Mouse (Mus musculus) stomach, postnatal 0 days (tissue): ENCODE data around the gene Znhit2. TPM values are rescaled to one million over a fixed set of nuclear protein-coding genes. Genes with fewer than 3 reads are reported as not detected.
"Not testable (repeated sequence)": the region's sequence is repeated elsewhere in the genome, so short reads cannot be mapped to it uniquely, and the experiment has no call there.

Experiments
- ATAC-seq: fragments of 200-750 bp; cut with Nextera tagmentation; 2 replicates; pipeline ENCODE4 v1.8.0; 2017; ENCODE audit not compliant: low FRiP score, low TSS enrichment
- DNase-seq: peaks from one replicate; pipeline ENCODE4 v3.0.0-alpha.2; 2016; ENCODE audit warnings: low spot score
- H3K27ac ChIP-seq: fragments of 300-500 bp; sonication (generic); replicated peaks from 2 replicates; pipeline ENCODE4 v1.5.1; 2014; ENCODE audit warnings: mild to moderate bottlenecking, control low read depth
- H3K27me3 ChIP-seq: fragments of 300-500 bp; sonication (generic); 2 replicates; pipeline ENCODE4 v1.6.1; 2014; ENCODE audit warnings: low read length; ENCODE audit not compliant: control insufficient read depth, insufficient read depth
- H3K36me3 ChIP-seq: fragments of 300-500 bp; sonication (generic); 2 replicates; pipeline ENCODE4 v1.6.1; 2014; ENCODE audit warnings: low read length, mixed read lengths; ENCODE audit not compliant: control insufficient read depth, insufficient read depth
- H3K4me1 ChIP-seq: fragments of 300-500 bp; sonication (generic); replicated peaks from 2 replicates; pipeline ENCODE4 v1.6.1; 2014; ENCODE audit warnings: antibody characterized with exemption; ENCODE audit not compliant: control insufficient read depth, insufficient read depth
- H3K4me2 ChIP-seq: fragments of 300-500 bp; sonication (generic); replicated peaks from 2 replicates; pipeline ENCODE4 v1.6.1; 2014; ENCODE audit warnings: low read depth, mild to moderate bottlenecking, control low read depth, moderate library complexity
- H3K4me3 ChIP-seq: fragments of 300-500 bp; sonication (generic); 2 replicates; pipeline ENCODE4 v1.5.1; 2014; ENCODE audit warnings: low read depth, low read length, control low read depth
- H3K9ac ChIP-seq: fragments of 300-500 bp; sonication (generic); 2 replicates; pipeline ENCODE4 v1.6.1; 2014; ENCODE audit warnings: mild to moderate bottlenecking, low read length, control low read depth, mixed read lengths
- H3K9me3 ChIP-seq: fragments of 300-500 bp; sonication (generic); 2 replicates; pipeline ENCODE4 v1.6.1; 2016; ENCODE audit warnings: low read length; ENCODE audit not compliant: control insufficient read depth
- CTCF ChIP-seq: IDR thresholded peaks from 2 replicates; pipeline ENCODE4 v1.5.1; 2016; ENCODE audit warnings: antibody characterized with exemption, low read depth, mild to moderate bottlenecking, moderate library complexity
- EP300 ChIP-seq: optimal IDR thresholded peaks from 2 replicates; pipeline ENCODE3; 2016; ENCODE audit warnings: antibody characterized with exemption
- WGBS: fragments of 180-500 bp; shearing (Covaris S2); extraction: QIAGEN DNeasy Blood & Tissue Kit; methylation state at CpG from one replicate; pipeline ENCODE4 v1.1.7; 2014; 5-methylcytosine and 5-hydroxymethylcytosine counted together
- polyA plus RNA-seq: library from polyadenylated mRNA; unstranded; fragments of >200 nt; fragmentation: Nextera tagmentation; extraction: Ambion mirVana; gene quantifications from 2 replicates; pipeline ENCODE4 v1.2.1, GENCODE M21; 2015

Znhit2 gene
- polyA plus RNA-seq, 1 experiment from 2014 or later = 31.8 TPM

DNA sequence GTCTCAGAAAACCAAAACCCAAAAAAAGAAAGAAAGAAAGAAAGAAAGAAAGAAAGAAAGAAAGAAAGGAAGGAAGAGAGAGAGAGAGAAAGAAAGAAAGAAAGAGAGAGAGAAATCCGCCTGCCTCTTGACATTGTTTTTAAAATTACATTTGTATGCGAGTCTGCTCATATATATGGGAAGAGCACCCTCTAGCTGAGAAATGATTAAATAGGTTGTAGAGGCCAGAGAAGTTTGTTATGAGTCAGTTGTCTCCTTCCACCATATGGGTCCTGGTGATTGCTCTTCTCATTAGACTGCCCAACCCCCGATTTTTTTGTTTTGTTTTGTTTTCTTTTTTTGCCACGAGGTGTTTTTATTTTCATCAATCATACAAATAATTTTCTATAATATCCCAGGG is 16.9 kb upstream of the Znhit2 start:
- not testable (repeated sequence) for ATAC-seq, H3K27me3 ChIP-seq, H3K4me1 ChIP-seq, DNase-seq, H3K27ac ChIP-seq, H3K9ac ChIP-seq, H3K4me3 ChIP-seq, H3K9me3 ChIP-seq, H3K36me3 ChIP-seq, H3K4me2 ChIP-seq
- peak; percentile 72 for TF ChIP-seq CTCF
- WGBS = 33% methylated on average over 4 of the region's 4 CpGs

DNA sequence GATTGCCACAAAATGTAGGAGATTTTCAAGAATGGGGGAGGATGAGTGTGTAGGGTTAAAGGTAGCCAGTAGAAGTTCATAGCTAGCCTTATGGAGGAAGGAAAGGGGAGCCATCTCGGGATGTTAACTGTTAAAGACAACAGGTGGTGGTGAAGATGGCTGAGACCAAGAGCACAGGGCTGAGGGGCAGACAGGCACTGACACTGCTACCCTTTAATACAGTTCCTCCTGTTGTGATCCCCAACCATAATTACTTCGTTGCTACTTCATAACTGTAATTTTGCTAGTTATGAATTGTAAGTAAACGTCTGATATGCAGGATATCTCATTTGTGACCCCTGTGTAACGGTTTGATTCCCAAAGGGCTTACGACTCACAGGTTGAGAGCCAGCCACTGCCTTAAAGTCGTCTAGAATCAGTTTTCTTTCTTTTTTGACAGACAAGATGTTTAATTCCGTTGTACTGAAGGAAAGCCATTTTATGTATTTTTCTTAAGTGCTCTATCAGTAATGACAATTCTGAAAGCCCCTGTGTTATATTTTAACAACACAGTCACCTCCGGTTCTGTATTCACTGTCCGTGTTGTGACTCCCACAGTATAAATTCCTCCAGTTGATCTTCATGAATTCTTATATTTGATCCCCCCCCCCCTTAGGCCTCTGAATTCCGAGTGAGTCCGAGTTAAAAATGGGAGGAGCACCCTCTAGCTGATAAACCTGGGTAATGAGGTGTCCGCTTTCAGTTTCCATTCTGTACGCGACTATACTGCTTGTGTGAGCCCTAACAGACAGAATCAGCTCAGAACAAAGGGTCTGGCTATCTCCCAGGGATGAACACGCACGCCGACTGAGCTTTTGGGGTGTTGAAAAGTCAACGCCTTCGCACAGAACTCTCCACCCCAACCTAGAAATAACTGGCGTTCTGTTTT is 15.4 kb upstream of the Znhit2 start:
- 10% methylated on average over 20 of the region's 20 CpGs for WGBS
- ATAC-seq (peak; percentile 21; the same call in 1 of the 2 replicates), DNase-seq (no peak)
- Histone ChIP-seq H3K4me2 (peak overlapping the region; percentile 87), H3K27ac (peak overlapping the region; percentile 98), H3K4me1 (0 out of 2 replicates have a peak, but pooled peaks cover 2% of the 10 kb centered on the region), H3K9me3 (no peaks in the 10 kb centered on the region), H3K4me3 (peak overlapping the region; percentile 82), H3K9ac (peak overlapping the region; percentile 79), H3K27me3 (no peaks in the 10 kb centered on the region), H3K36me3 (peaks cover 19% of the 10 kb centered on the region)
- no peak for TF ChIP-seq EP300
- peak; percentile 52 for TF ChIP-seq CTCF

DNA sequence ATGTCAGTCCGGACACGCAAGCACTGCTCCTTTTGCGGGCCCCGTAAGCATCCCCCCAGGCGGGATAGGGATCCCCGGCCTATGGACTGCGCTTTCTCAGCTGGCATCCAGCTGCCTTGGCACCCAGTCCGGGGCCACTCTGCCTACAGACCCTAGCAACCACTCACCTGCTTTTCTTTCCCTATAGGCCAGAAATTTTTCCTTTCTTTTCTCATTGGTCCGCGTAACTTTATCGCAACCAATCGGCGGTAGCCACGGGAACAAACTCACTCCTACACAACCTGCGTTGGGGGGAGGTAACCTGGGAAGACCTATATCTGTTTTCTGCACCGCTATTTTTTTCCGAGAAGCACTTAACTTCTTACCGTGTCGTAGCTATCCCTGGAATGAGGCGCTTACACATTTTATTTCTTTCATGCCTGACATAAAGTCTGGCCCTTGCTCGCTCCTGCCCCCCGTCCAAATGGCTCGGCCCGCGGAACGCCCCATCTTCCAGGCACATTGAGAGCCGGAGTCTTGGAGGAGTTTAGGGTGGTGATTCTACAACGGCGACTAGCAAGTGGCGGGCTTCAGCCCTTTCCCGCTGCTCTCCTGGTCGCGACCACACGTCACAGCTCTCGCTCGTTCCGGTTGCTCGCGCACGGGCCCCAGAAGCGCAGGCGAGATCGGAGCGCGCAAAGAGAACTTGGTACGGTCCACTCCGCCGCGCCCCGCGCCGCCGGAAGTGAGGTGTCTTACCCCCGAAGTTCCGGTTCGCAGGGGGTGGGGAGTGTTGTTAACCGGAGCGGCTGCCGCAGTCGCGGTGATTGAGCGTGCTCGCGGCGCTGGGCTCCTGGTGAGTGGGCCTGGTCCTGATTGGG is 14.5 kb upstream of the Znhit2 start, which contains the start of gene Syvn1:
Syvn1 (plus strand) TSS at position 283 of the 860 bp plus-strand sequence.
- Histone ChIP-seq H3K36me3 (peaks cover 27% of the 10 kb centered on the region), H3K9ac (peak within 1 kb of the TSS; percentile 82), H3K27ac (peak within 1 kb of the TSS; percentile 98), H3K9me3 (no peaks in the 10 kb centered on the region), H3K4me3 (peak within 1 kb of the TSS; percentile 82), H3K27me3 (no peaks in the 10 kb centered on the region), H3K4me1 (0 out of 2 replicates have a peak, but pooled peaks cover 2% of the 10 kb centered on the region), H3K4me2 (peak within 1 kb of the TSS; percentile 87)
- peak; percentile 59 for TF ChIP-seq EP300
- peak; percentile 22 for TF ChIP-seq CTCF
- under 1% methylated on average over 65 of the region's 65 CpGs for WGBS
- DNase-seq (peak; percentile 92), ATAC-seq (peak; percentile 91)

DNA sequence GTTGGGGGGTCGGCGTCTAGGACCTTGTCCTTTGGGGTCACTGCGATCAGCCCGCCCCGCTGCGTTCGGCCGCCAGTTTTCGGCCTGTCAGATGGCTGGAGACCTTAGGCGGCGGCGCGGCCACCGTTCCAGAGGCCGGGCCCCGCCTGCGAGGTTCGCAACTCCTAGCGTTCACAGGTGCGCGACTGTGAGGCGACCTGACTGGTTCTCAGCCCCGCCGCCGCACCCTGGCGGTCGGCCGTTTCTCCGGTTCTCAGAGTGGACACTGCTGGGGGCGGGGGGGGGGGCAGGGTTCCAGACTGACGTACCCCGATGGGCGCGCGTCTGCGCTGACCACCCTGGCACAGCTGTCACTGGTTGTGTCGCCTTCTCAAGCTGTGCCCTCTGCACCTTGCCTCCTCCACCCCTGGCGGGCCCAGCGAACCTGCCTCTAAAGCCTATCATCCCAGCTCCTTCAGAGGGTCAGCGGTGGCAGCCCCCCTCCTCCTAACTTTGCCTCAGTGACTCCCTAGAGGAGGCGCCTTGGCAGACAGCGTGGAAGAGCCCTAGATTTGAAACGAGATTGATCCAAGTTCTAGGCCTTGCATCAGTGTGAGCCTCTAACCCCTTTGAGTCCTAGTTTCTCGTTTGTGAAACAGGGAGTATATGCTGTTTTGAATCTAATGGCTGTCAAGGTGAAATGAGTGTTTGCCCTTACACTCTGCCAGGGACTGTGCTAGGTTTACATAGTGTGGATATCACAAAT is 13.7 kb upstream of the Znhit2 start:
- Histone ChIP-seq H3K4me3 (peak overlapping the region; percentile 82), H3K27me3 (no peaks in the 10 kb centered on the region), H3K4me2 (peak overlapping the region; percentile 87), H3K4me1 (0 out of 2 replicates have a peak, but pooled peaks cover 2% of the 10 kb centered on the region), H3K9me3 (no peaks in the 10 kb centered on the region), H3K27ac (peak overlapping the region; percentile 98), H3K36me3 (peaks cover 33% of the 10 kb centered on the region), H3K9ac (peak overlapping the region; percentile 82)
- under 1% methylated on average over 44 of the region's 44 CpGs for WGBS
- DNase-seq (no peak), ATAC-seq (peak; percentile 52)
- TF ChIP-seq EP300 (no peak), CTCF (peak; percentile 24; the same call in 1 of the 2 replicates)

DNA sequence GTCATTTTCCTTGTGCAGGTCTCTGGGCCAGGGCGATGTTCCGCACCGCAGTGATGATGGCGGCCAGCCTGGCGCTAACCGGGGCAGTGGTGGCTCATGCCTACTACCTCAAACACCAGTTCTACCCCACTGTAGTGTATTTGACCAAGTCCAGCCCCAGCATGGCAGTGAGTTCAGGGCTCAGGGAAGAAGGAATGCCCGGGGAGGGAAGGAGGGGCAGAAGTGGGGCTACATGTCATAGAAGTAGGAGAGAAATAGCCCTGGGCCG is 13.2 kb upstream of the Znhit2 start:
- ATAC-seq = no peak; the same call in 1 of the 2 replicates
- DNase-seq = no peak
- Histone ChIP-seq H3K36me3 (peaks cover 37% of the 10 kb centered on the region), H3K9me3 (no peaks in the 10 kb centered on the region), H3K27ac (peak overlapping the region; percentile 98; the same call in 1 of the 2 replicates), H3K27me3 (no peaks in the 10 kb centered on the region), H3K9ac (peak overlapping the region; percentile 82), H3K4me2 (peak overlapping the region; percentile 87), H3K4me3 (peak overlapping the region; percentile 82), H3K4me1 (0 out of 2 replicates have a peak, but pooled peaks cover 2% of the 10 kb centered on the region)
- TF ChIP-seq CTCF = no peak
- no peak for TF ChIP-seq EP300
- WGBS = 74% methylated on average over 8 of the region's 8 CpGs
